Mouse (Mus musculus) MEL (cell line): Measurements from ENCODE around the gene Rab11fip4. TPM values are rescaled to one million over a fixed set of nuclear protein-coding genes. Genes with fewer than 3 reads are reported as not detected.

Source experiments
- DNase-seq: peaks from one replicate; pipeline ENCODE4 v3.0.0; 2011; ENCODE audit warnings: low read depth, low spot score
- H3K27ac ChIP-seq: 2 replicates; pipeline ENCODE4 v1.5.1; 2012; ENCODE audit warnings: low read depth, mild to moderate bottlenecking, control low read depth, low read length, moderate library complexity; ENCODE audit not compliant: control insufficient read depth
- H3K27me3 ChIP-seq, 2 experiments: fragments of 150-350 bp in 1 of 2; sonication (generic) in 1 of 2; 2 replicates each; pipeline ENCODE4 v1.6.1; 2012; ENCODE audit warnings: low read length in 2 of 2, mild to moderate bottlenecking in 2 of 2, improper control_type of control experiment in 1 of 2, moderate library complexity in 1 of 2; ENCODE audit not compliant: insufficient read depth in 2 of 2, control insufficient read depth in 1 of 2
- H3K36me3 ChIP-seq, 2 experiments: 2 replicates each; pipeline ENCODE4 v1.6.1; 2012 to 2014; ENCODE audit warnings: low read length in 2 of 2, improper control_type of control experiment in 1 of 2, inconsistent platforms in 1 of 2, mild to moderate bottlenecking in 1 of 2; ENCODE audit not compliant: insufficient read depth in 2 of 2, control insufficient read depth in 1 of 2
- H3K4me1 ChIP-seq, 2 experiments: fragments of 150-350 bp in 1 of 2; sonication (generic) in 1 of 2; 2 replicates each; pipeline ENCODE4 v1.6.1; 2012; ENCODE audit warnings: low read length in 2 of 2, improper control_type of control experiment in 1 of 2, mild to moderate bottlenecking in 1 of 2; ENCODE audit not compliant: insufficient read depth in 2 of 2, control insufficient read depth in 1 of 2
- H3K4me3 ChIP-seq, 2 experiments: fragments of 150-350 bp in 1 of 2; sonication (generic) in 1 of 2; 2 replicates each; pipeline ENCODE4 v1.5.1; 2012; ENCODE audit warnings: low read depth in 2 of 2, low read length in 2 of 2, mild to moderate bottlenecking in 2 of 2, moderate library complexity in 2 of 2, control low read depth in 1 of 2, improper control_type of control experiment in 1 of 2; ENCODE audit not compliant: control insufficient read depth in 1 of 2, insufficient read depth in 1 of 2
- H3K79me2 ChIP-seq: 2 replicates; pipeline ENCODE4 v1.6.1; 2012; ENCODE audit warnings: mild to moderate bottlenecking, low read length, moderate library complexity; ENCODE audit not compliant: control insufficient read depth, poor library complexity, insufficient read depth
- H3K9ac ChIP-seq: 2 replicates; pipeline ENCODE4 v1.6.1; 2012; ENCODE audit warnings: low read depth, mild to moderate bottlenecking, control low read depth, low read length, moderate library complexity; ENCODE audit not compliant: control insufficient read depth, poor library complexity, severe bottlenecking
- H3K9me3 ChIP-seq: fragments of 150-350 bp; sonication (generic); replicated peaks from 2 replicates; pipeline ENCODE4 v1.6.1; 2012; ENCODE audit warnings: mild to moderate bottlenecking, low read length, improper control_type of control experiment, moderate library complexity; ENCODE audit not compliant: insufficient read depth
- BHLHE40 ChIP-seq: IDR thresholded peaks from 2 replicates; pipeline ENCODE4 v1.6.1; 2012; ENCODE audit warnings: low read depth, mild to moderate bottlenecking, inconsistent platforms, low read length, improper control_type of control experiment, borderline replicate concordance
- CHD2 ChIP-seq: IDR thresholded peaks from 2 replicates; pipeline ENCODE4 v1.6.1; 2011; ENCODE audit warnings: low read length, improper control_type of control experiment
- ELF1 ChIP-seq: IDR thresholded peaks from 2 replicates; pipeline ENCODE4 v1.6.1; 2014; ENCODE audit warnings: low read depth, mild to moderate bottlenecking, inconsistent platforms, low read length, improper control_type of control experiment, moderate library complexity
- ETS1 ChIP-seq: IDR thresholded peaks from 2 replicates; pipeline ENCODE4 v1.6.1; 2012; ENCODE audit warnings: low read depth, mild to moderate bottlenecking, inconsistent platforms, low read length, improper control_type of control experiment, moderate library complexity
- GATA1 ChIP-seq: IDR thresholded peaks from 2 replicates; pipeline ENCODE4 v1.6.1; 2011; ENCODE audit warnings: low read depth, low read length, improper control_type of control experiment
- HCFC1 ChIP-seq: IDR thresholded peaks from 2 replicates; pipeline ENCODE4 v1.6.1; 2012; ENCODE audit warnings: low read depth, mild to moderate bottlenecking, inconsistent platforms, low read length, improper control_type of control experiment, moderate library complexity
- KAT2A ChIP-seq: conservative IDR thresholded peaks from 2 replicates; pipeline ENCODE4 v1.6.1; 2012; ENCODE audit warnings: low read depth, low read length, improper control_type of control experiment, inconsistent platforms
- MAX ChIP-seq: IDR thresholded peaks from 2 replicates; pipeline ENCODE4 v1.6.1; 2011; ENCODE audit warnings: low read length, improper control_type of control experiment
- MXI1 ChIP-seq: IDR thresholded peaks from 2 replicates; pipeline ENCODE4 v1.6.1; 2011; ENCODE audit warnings: mild to moderate bottlenecking, low read depth, low read length, improper control_type of control experiment
- MYB ChIP-seq: IDR thresholded peaks from 2 replicates; pipeline ENCODE4 v1.6.1; 2011; ENCODE audit warnings: mild to moderate bottlenecking, low read depth, low read length, improper control_type of control experiment
- NRF1 ChIP-seq: IDR thresholded peaks from 2 replicates; pipeline ENCODE4 v1.6.1; 2014; ENCODE audit warnings: low read depth, mild to moderate bottlenecking, inconsistent platforms, low read length, improper control_type of control experiment, moderate library complexity; ENCODE audit not compliant: poor library complexity, insufficient read depth, severe bottlenecking
- POLR2A ChIP-seq, 2 experiments: IDR thresholded peaks; 2 replicates each; pipeline ENCODE4 v1.6.1; 2011 to 2012; ENCODE audit warnings: low read length in 2 of 2, mild to moderate bottlenecking in 2 of 2, control low read depth in 1 of 2, improper control_type of control experiment in 1 of 2, low read depth in 1 of 2, moderate library complexity in 1 of 2; ENCODE audit not compliant: control insufficient read depth in 1 of 2, insufficient read depth in 1 of 2, poor library complexity in 1 of 2
- POLR2AphosphoS2 ChIP-seq: IDR thresholded peaks from 2 replicates; pipeline ENCODE4 v1.6.1; 2011; ENCODE audit warnings: low read length, improper control_type of control experiment
- POLR2AphosphoS5 ChIP-seq: IDR thresholded peaks from 2 replicates; pipeline ENCODE4 v1.6.1; 2012; ENCODE audit warnings: low read depth, borderline replicate concordance, mild to moderate bottlenecking, inconsistent platforms, low read length, moderate library complexity, mixed read lengths
- SMC3 ChIP-seq: IDR thresholded peaks from 2 replicates; pipeline ENCODE4 v1.6.1; 2011; ENCODE audit warnings: low read depth, low read length, improper control_type of control experiment
- USF2 ChIP-seq, 2 experiments: IDR thresholded peaks; 2 replicates each; pipeline ENCODE4 v1.6.1; 2011 to 2012; ENCODE audit warnings: improper control_type of control experiment in 2 of 2, low read length in 2 of 2, borderline replicate concordance in 1 of 2, inconsistent platforms in 1 of 2, low read depth in 1 of 2, mild to moderate bottlenecking in 1 of 2; ENCODE audit not compliant: insufficient read depth in 1 of 2
- ZC3H11A ChIP-seq: IDR thresholded peaks from 2 replicates; pipeline ENCODE4 v1.6.1; 2012; ENCODE audit warnings: low read depth, mild to moderate bottlenecking, inconsistent platforms, low read length, improper control_type of control experiment
- ZMIZ1 ChIP-seq: IDR thresholded peaks from 2 replicates; pipeline ENCODE4 v1.6.1; 2012; ENCODE audit warnings: low read depth, mild to moderate bottlenecking, inconsistent platforms, low read length, improper control_type of control experiment, moderate library complexity
- polyA plus RNA-seq, 2 experiments: library from polyadenylated mRNA; stranded (reverse) in 1 of 2; unstranded in 1 of 2; fragments of >175 nt in 1 of 2; fragments of >200 nt in 1 of 2; gene quantifications; 2 replicates each; pipeline versions ENCODE4 v1.2.1 to v1.2.4; 2012; ENCODE audit warnings: low replicate concordance in 2 of 2, low read depth in 1 of 2; ENCODE audit not compliant: insufficient read length in 2 of 2, insufficient read depth in 1 of 2, missing spikeins in 1 of 2
- total RNA-seq: library from RNA; depleted of rRNA; stranded (reverse); fragments of 300-350 nt; gene quantifications from 2 replicates; pipeline ENCODE4 v1.2.3, GENCODE M21; 2012

Rab11fip4 gene
- total and polyA plus RNA-seq, 3 experiments, result under 0.01 to 0.03 TPM; not detected in 1

- Histone ChIP-seq H3K4me3 (no peak overlapping the region), H3K4me1 (no peaks in the 10 kb centered on the region), H3K36me3 (no peaks in the 10 kb centered on the region), H3K9ac (no peak overlapping the region), H3K79me2 (no peaks in the 10 kb centered on the region), H3K27ac (no peak overlapping the region), H3K27me3 (peaks cover 0 to 2% of the 10 kb centered on the region in 2 experiments; a peak in 2 of 4 replicates), H3K9me3 (no peaks in the 10 kb centered on the region)
- DNase-seq, result no peak
- no peak for TF ChIP-seq USF2 (IDR thresholded peaks at IDR 0.05; ENCODE audit: borderline replicate concordance in 1 of 2, insufficient read depth in 1 of 2, low read depth in 1 of 2, low read length in 2 of 2)
- TF ChIP-seq POLR2AphosphoS5, result no peak
- TF ChIP-seq MXI1, result no peak
Measured at GRCm38 (mm10) chr11:79677402-79677801, 86.4 kb downstream of the Rab11fip4 start.

- TF ChIP-seq BHLHE40, result no peak
- no peak for TF ChIP-seq NRF1
- TF ChIP-seq ETS1, result no peak
- no peak for TF ChIP-seq MYB
- no peak for TF ChIP-seq USF2 (IDR thresholded peaks at IDR 0.05; ENCODE audit: borderline replicate concordance in 1 of 2, insufficient read depth in 1 of 2, low read depth in 1 of 2, low read length in 2 of 2)
- TF ChIP-seq POLR2A (IDR thresholded peaks at IDR 0.05; ENCODE audit: control insufficient read depth in 1 of 2, insufficient read depth in 1 of 2, low read depth in 1 of 2, low read length in 2 of 2, poor library complexity in 1 of 2), result no peak
- no peak for TF ChIP-seq ZMIZ1
- no peak for TF ChIP-seq CHD2
- TF ChIP-seq MAX, result no peak
- no peak for TF ChIP-seq POLR2AphosphoS2
- TF ChIP-seq HCFC1, result no peak
- no peak for TF ChIP-seq GATA1
- no peak for TF ChIP-seq SMC3
- TF ChIP-seq ZC3H11A, result no peak
- no peak for TF ChIP-seq ELF1
- no peak for TF ChIP-seq KAT2A
- DNase-seq, result no peak
- no peaks in the 10 kb centered on the region for H3K9me3 ChIP-seq
- no peaks in the 10 kb centered on the region for H3K79me2 ChIP-seq
- H3K27ac ChIP-seq, result no peak overlapping the region
- peaks cover 0 to 2% of the 10 kb centered on the region in 2 experiments; a peak in 2 of 4 replicates for H3K27me3 ChIP-seq
- H3K4me1 ChIP-seq, result no peaks in the 10 kb centered on the region
- no peak overlapping the region for H3K4me3 ChIP-seq
- no peak overlapping the region for H3K9ac ChIP-seq
- H3K36me3 ChIP-seq, result no peaks in the 10 kb centered on the region
Measured at GRCm38 (mm10) chr11:79678363-79679153, 87.5 kb downstream of the Rab11fip4 start.
